Mouse (Mus musculus): ENCODE measurements around the gene Frmd8. TPM values are rescaled to one million over a fixed set of nuclear protein-coding genes. Genes with fewer than 3 reads are reported as not detected.

The Frmd8 gene
- polyA plus RNA-seq, 1 experiment from 2014 or later: 15.8 TPM

- WGBS: 88% methylated on average over 11 of the region's 11 CpGs
- Histone ChIP-seq H3K4me2 (ENCODE audit: low read depth, low read length) (no peak overlapping the region), H3K27me3 (ENCODE audit: control insufficient read depth, insufficient read depth, low read length) (no peaks in the 10 kb centered on the region), H3K36me3 (replicated peaks; ENCODE audit: control insufficient read depth, insufficient read depth, low read depth, low read length) (no peaks in the 10 kb centered on the region), H3K4me3 (ENCODE audit: low read depth, low read length) (no peak overlapping the region), H3K9ac (replicated peaks; ENCODE audit: low read length) (no peak overlapping the region), H3K4me1 (ENCODE audit: control insufficient read depth, insufficient read depth, low read length) (no peaks in the 10 kb centered on the region), H3K27ac (replicated peaks; ENCODE audit: low read depth, low read length) (no peak overlapping the region), H3K9me3 (replicated peaks; ENCODE audit: control insufficient read depth, low read length) (no peaks in the 10 kb centered on the region)
- ATAC-seq (replicated peaks; ENCODE audit: insufficient number of reproducible peaks, low FRiP score, low TSS enrichment, low read depth) (no peak), DNase-seq (ENCODE audit: low spot score) (no peak)
Measured at GRCm38 (mm10) chr19:5831224-5831957, 43.7 kb downstream of the Frmd8 start.

GRCm38 (mm10) chr19:5830776-5831175 is 44.3 kb downstream of the Frmd8 start:
- Histone ChIP-seq H3K27me3 (ENCODE audit: control insufficient read depth, insufficient read depth, low read length) (no peaks in the 10 kb centered on the region), H3K36me3 (replicated peaks; ENCODE audit: control insufficient read depth, insufficient read depth, low read depth, low read length) (no peaks in the 10 kb centered on the region), H3K27ac (replicated peaks; ENCODE audit: low read depth, low read length) (no peak overlapping the region), H3K4me1 (ENCODE audit: control insufficient read depth, insufficient read depth, low read length) (no peaks in the 10 kb centered on the region), H3K9ac (replicated peaks; ENCODE audit: low read length) (no peak overlapping the region), H3K9me3 (replicated peaks; ENCODE audit: control insufficient read depth, low read length) (no peaks in the 10 kb centered on the region), H3K4me3 (ENCODE audit: low read depth, low read length) (no peak overlapping the region), H3K4me2 (ENCODE audit: low read depth, low read length) (no peak overlapping the region)
- 90% methylated on average over 7 of the region's 7 CpGs for WGBS
- ATAC-seq (replicated peaks; ENCODE audit: insufficient number of reproducible peaks, low FRiP score, low TSS enrichment, low read depth): no peak
- DNase-seq (ENCODE audit: low spot score): no peak

GRCm38 (mm10) chr19:5829958-5830615 is 45.0 kb downstream of the Frmd8 start:
- Histone ChIP-seq H3K4me3 (ENCODE audit: low read depth, low read length) (no peak overlapping the region), H3K9me3 (replicated peaks; ENCODE audit: control insufficient read depth, low read length) (no peaks in the 10 kb centered on the region), H3K4me1 (ENCODE audit: control insufficient read depth, insufficient read depth, low read length) (no peaks in the 10 kb centered on the region), H3K4me2 (ENCODE audit: low read depth, low read length) (no peak overlapping the region), H3K36me3 (replicated peaks; ENCODE audit: control insufficient read depth, insufficient read depth, low read depth, low read length) (no peaks in the 10 kb centered on the region), H3K9ac (replicated peaks; ENCODE audit: low read length) (no peak overlapping the region), H3K27ac (replicated peaks; ENCODE audit: low read depth, low read length) (no peak overlapping the region), H3K27me3 (ENCODE audit: control insufficient read depth, insufficient read depth, low read length) (no peaks in the 10 kb centered on the region)
- WGBS: 84% methylated on average over 19 of the region's 19 CpGs
- ATAC-seq (replicated peaks; ENCODE audit: insufficient number of reproducible peaks, low FRiP score, low TSS enrichment, low read depth): no peak
- DNase-seq (ENCODE audit: low spot score): no peak

- ATAC-seq (replicated peaks; ENCODE audit: insufficient number of reproducible peaks, low FRiP score, low TSS enrichment, low read depth) (no peak), DNase-seq (ENCODE audit: low spot score) (no peak)
- 92% methylated on average over 7 of the region's 7 CpGs for WGBS
- Histone ChIP-seq H3K4me2 (ENCODE audit: low read depth, low read length) (no peak overlapping the region), H3K27me3 (ENCODE audit: control insufficient read depth, insufficient read depth, low read length) (no peaks in the 10 kb centered on the region), H3K27ac (replicated peaks; ENCODE audit: low read depth, low read length) (no peak overlapping the region), H3K9ac (replicated peaks; ENCODE audit: low read length) (no peak overlapping the region), H3K4me3 (ENCODE audit: low read depth, low read length) (no peak overlapping the region), H3K36me3 (replicated peaks; ENCODE audit: control insufficient read depth, insufficient read depth, low read depth, low read length) (no peaks in the 10 kb centered on the region), H3K4me1 (ENCODE audit: control insufficient read depth, insufficient read depth, low read length) (no peaks in the 10 kb centered on the region), H3K9me3 (replicated peaks; ENCODE audit: control insufficient read depth, low read length) (no peaks in the 10 kb centered on the region)
Measured at GRCm38 (mm10) chr19:5828905-5829304, 46.2 kb downstream of the Frmd8 start.

GRCm38 (mm10) chr19:5828155-5828554 is 46.9 kb downstream of the Frmd8 start:
- no peak overlapping the region for H3K4me2 ChIP-seq (ENCODE audit: low read depth, low read length)
- no peak overlapping the region for H3K4me3 ChIP-seq (ENCODE audit: low read depth, low read length)
- no peak overlapping the region for H3K9ac ChIP-seq (replicated peaks; ENCODE audit: low read length)
- DNase-seq (ENCODE audit: low spot score): no peak
- H3K27ac ChIP-seq (replicated peaks; ENCODE audit: low read depth, low read length): no peak overlapping the region
- H3K9me3 ChIP-seq (replicated peaks; ENCODE audit: control insufficient read depth, low read length): no peaks in the 10 kb centered on the region
- ATAC-seq (replicated peaks; ENCODE audit: insufficient number of reproducible peaks, low FRiP score, low TSS enrichment, low read depth): no peak
- WGBS: 82% methylated on average over 3 of the region's 3 CpGs
- H3K27me3 ChIP-seq (ENCODE audit: control insufficient read depth, insufficient read depth, low read length): no peaks in the 10 kb centered on the region
- no peaks in the 10 kb centered on the region for H3K36me3 ChIP-seq (replicated peaks; ENCODE audit: control insufficient read depth, insufficient read depth, low read depth, low read length)
- H3K4me1 ChIP-seq (ENCODE audit: control insufficient read depth, insufficient read depth, low read length): peaks cover 3% of the 10 kb centered on the region; the same call in 1 of the 2 replicates

GRCm38 (mm10) chr19:5827456-5828154 is 47.5 kb downstream of the Frmd8 start:
- WGBS: 66% methylated on average over 9 of the region's 9 CpGs
- DNase-seq (ENCODE audit: low spot score) (no peak), ATAC-seq (replicated peaks; ENCODE audit: insufficient number of reproducible peaks, low FRiP score, low TSS enrichment, low read depth) (no peak)
- Histone ChIP-seq H3K4me1 (ENCODE audit: control insufficient read depth, insufficient read depth, low read length) (peaks cover 6% of the 10 kb centered on the region), H3K27ac (replicated peaks; ENCODE audit: low read depth, low read length) (no peak overlapping the region), H3K9ac (replicated peaks; ENCODE audit: low read length) (peak overlapping the region; percentile 19; the same call in 1 of the 2 replicates), H3K4me2 (ENCODE audit: low read depth, low read length) (no peak overlapping the region), H3K27me3 (ENCODE audit: control insufficient read depth, insufficient read depth, low read length) (no peaks in the 10 kb centered on the region), H3K36me3 (replicated peaks; ENCODE audit: control insufficient read depth, insufficient read depth, low read depth, low read length) (no peaks in the 10 kb centered on the region), H3K4me3 (ENCODE audit: low read depth, low read length) (no peak overlapping the region), H3K9me3 (replicated peaks; ENCODE audit: control insufficient read depth, low read length) (no peaks in the 10 kb centered on the region)

GRCm38 (mm10) chr19:5827044-5827443 is 48.0 kb downstream of the Frmd8 start:
- H3K9ac ChIP-seq (replicated peaks; ENCODE audit: low read length): peak overlapping the region; percentile 19; the same call in 1 of the 2 replicates
- 81% methylated on average over 6 of the region's 6 CpGs for WGBS
- DNase-seq (ENCODE audit: low spot score) (no peak), ATAC-seq (replicated peaks; ENCODE audit: insufficient number of reproducible peaks, low FRiP score, low TSS enrichment, low read depth) (no peak)
- H3K4me2 ChIP-seq (ENCODE audit: low read depth, low read length): no peak overlapping the region
- no peak overlapping the region for H3K27ac ChIP-seq (replicated peaks; ENCODE audit: low read depth, low read length)
- H3K4me3 ChIP-seq (ENCODE audit: low read depth, low read length): no peak overlapping the region
- H3K27me3 ChIP-seq (ENCODE audit: control insufficient read depth, insufficient read depth, low read length): no peaks in the 10 kb centered on the region
- H3K4me1 ChIP-seq (ENCODE audit: control insufficient read depth, insufficient read depth, low read length): peaks cover 11% of the 10 kb centered on the region
- no peaks in the 10 kb centered on the region for H3K9me3 ChIP-seq (replicated peaks; ENCODE audit: control insufficient read depth, low read length)
- H3K36me3 ChIP-seq (replicated peaks; ENCODE audit: control insufficient read depth, insufficient read depth, low read depth, low read length): no peaks in the 10 kb centered on the region

GRCm38 (mm10) chr19:5826731-5827002 is 48.4 kb downstream of the Frmd8 start:
- ATAC-seq (replicated peaks; ENCODE audit: insufficient number of reproducible peaks, low FRiP score, low TSS enrichment, low read depth): no peak
- Histone ChIP-seq H3K36me3 (replicated peaks; ENCODE audit: control insufficient read depth, insufficient read depth, low read depth, low read length) (no peaks in the 10 kb centered on the region), H3K4me1 (ENCODE audit: control insufficient read depth, insufficient read depth, low read length) (peaks cover 11% of the 10 kb centered on the region), H3K27me3 (ENCODE audit: control insufficient read depth, insufficient read depth, low read length) (no peaks in the 10 kb centered on the region), H3K9ac (replicated peaks; ENCODE audit: low read length) (no peak overlapping the region), H3K4me2 (ENCODE audit: low read depth, low read length) (no peak overlapping the region), H3K27ac (replicated peaks; ENCODE audit: low read depth, low read length) (no peak overlapping the region), H3K4me3 (ENCODE audit: low read depth, low read length) (no peak overlapping the region), H3K9me3 (replicated peaks; ENCODE audit: control insufficient read depth, low read length) (no peaks in the 10 kb centered on the region)
- DNase-seq (ENCODE audit: low spot score): no peak
- 77% methylated on average over 4 of the region's 4 CpGs for WGBS

All from embryonic facial prominence, embryonic 11.5 days (tissue).